Mouse (Mus musculus): ENCODE data around the gene Aar2. TPM values are rescaled to one million over a fixed set of nuclear protein-coding genes. Genes with fewer than 3 reads are reported as not detected.

The Aar2 gene
- total and polyA plus RNA-seq, 3 experiments: 18.4 to 26.1 (median 23.8) TPM

DNA sequence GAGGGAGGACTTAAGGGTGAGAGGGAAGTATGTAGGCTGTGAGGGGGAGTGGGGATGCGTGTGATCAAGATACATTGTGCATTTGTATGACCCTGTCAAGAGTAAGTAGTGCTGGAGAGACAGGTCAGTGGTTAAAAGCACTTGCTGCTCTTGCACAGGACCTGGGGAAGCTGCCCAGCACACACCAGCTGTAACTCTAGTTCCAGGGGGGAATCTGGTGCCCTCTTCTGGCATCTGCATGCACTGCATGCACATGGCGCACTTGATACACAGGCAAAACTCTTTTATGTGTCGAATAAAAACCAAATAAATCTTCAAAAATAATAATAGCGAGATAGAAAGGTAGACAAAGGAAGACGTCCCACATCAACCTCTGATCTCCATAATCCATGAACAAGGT lies 49.5 kb upstream of the Aar2 start:
- TF ChIP-seq JUN (IDR thresholded peaks at IDR 0.05; ENCODE audit: insufficient read depth, low read depth, low read length) (no peak), E2F4 (IDR thresholded peaks at IDR 0.05; ENCODE audit: insufficient replicate concordance, low read depth, low read length) (no peak), JUND (conservative IDR thresholded peaks at IDR 0.05; ENCODE audit: low read depth, low read length) (no peak), UBTF (IDR thresholded peaks at IDR 0.05; ENCODE audit: low read depth, low read length) (no peak), POLR2AphosphoS2 (IDR thresholded peaks at IDR 0.05; ENCODE audit: low read depth, low read length) (no peak), TCF12 (IDR thresholded peaks at IDR 0.05; ENCODE audit: low read depth, low read length) (no peak), ETS1 (conservative IDR thresholded peaks at IDR 0.05; ENCODE audit: low read depth, low read length) (no peak), ELF1 (IDR thresholded peaks at IDR 0.05; ENCODE audit: low read depth, low read length) (no peak), EP300 (IDR thresholded peaks at IDR 0.05; ENCODE audit: low read length) (no peak), POLR2A (IDR thresholded peaks at IDR 0.05; ENCODE audit: low read depth, low read length) (no peak), CTCF (conservative IDR thresholded peaks at IDR 0.05 in 1 of 2, IDR thresholded peaks at IDR 0.05 in 1 of 2; ENCODE audit: low read depth in 2 of 2, low read length in 2 of 2) (peak; percentile 71 to 73), MXI1 (IDR thresholded peaks at IDR 0.05; ENCODE audit: low read depth, low read length) (no peak), MAFK (IDR thresholded peaks at IDR 0.05; ENCODE audit: insufficient replicate concordance, low read length) (no peak), RAD21 (IDR thresholded peaks at IDR 0.05; ENCODE audit: low read depth, low read length) (peak; percentile 65), USF2 (conservative IDR thresholded peaks at IDR 0.05; ENCODE audit: low read depth, low read length) (no peak), SIN3A (IDR thresholded peaks at IDR 0.05; ENCODE audit: low read length) (no peak), MAX (IDR thresholded peaks at IDR 0.05; ENCODE audit: low read length) (peak; percentile 50; the same call in 1 of the 2 replicates), CHD1 (IDR thresholded peaks at IDR 0.05; ENCODE audit: low read depth, low read length) (no peak), MAZ (IDR thresholded peaks at IDR 0.05; ENCODE audit: low read depth, low read length) (no peak), KAT2A (IDR thresholded peaks at IDR 0.05; ENCODE audit: insufficient replicate concordance, low read length) (no peak), SMC3 (IDR thresholded peaks at IDR 0.05; ENCODE audit: low read depth, low read length) (peak; percentile 67), ZKSCAN1 (IDR thresholded peaks at IDR 0.05; ENCODE audit: borderline replicate concordance, low read depth, low read length) (no peak), GABPA (IDR thresholded peaks at IDR 0.05; ENCODE audit: insufficient replicate concordance, low read depth, low read length) (no peak), BHLHE40 (IDR thresholded peaks at IDR 0.05; ENCODE audit: low read depth, low read length) (no peak), RCOR1 (conservative IDR thresholded peaks at IDR 0.05; ENCODE audit: low read depth, low read length) (no peak), ZMIZ1 (IDR thresholded peaks at IDR 0.05; ENCODE audit: low read depth, low read length) (no peak), TBP (conservative IDR thresholded peaks at IDR 0.05; ENCODE audit: low read depth, low read length) (no peak), MEF2A (IDR thresholded peaks at IDR 0.05; ENCODE audit: borderline replicate concordance, low read depth, low read length) (no peak), NELFE (IDR thresholded peaks at IDR 0.05; ENCODE audit: low read depth, low read length) (no peak), PAX5 (IDR thresholded peaks at IDR 0.05; ENCODE audit: low read length) (no peak), USF1 (IDR thresholded peaks at IDR 0.05; ENCODE audit: low read depth, low read length) (no peak), NRF1 (IDR thresholded peaks at IDR 0.05; ENCODE audit: low read depth, low read length) (no peak), MYC (IDR thresholded peaks at IDR 0.05; ENCODE audit: low read depth, low read length) (peak; percentile 55; the same call in 1 of the 2 replicates), ZNF384 (IDR thresholded peaks at IDR 0.05; ENCODE audit: low read depth, low read length) (no peak), IRF4 (IDR thresholded peaks at IDR 0.05; ENCODE audit: low read depth, low read length) (no peak), HCFC1 (IDR thresholded peaks at IDR 0.05; ENCODE audit: low read depth, low read length) (no peak)
- no peak overlapping the region for H3K27ac ChIP-seq (ENCODE audit: insufficient read depth, low read depth)
- peaks cover 90% of the 10 kb centered on the region for H3K27me3 ChIP-seq (replicated peaks)
- H3K9ac ChIP-seq (ENCODE audit: insufficient read depth, low read depth): no peak overlapping the region
- H3K4me2 ChIP-seq (ENCODE audit: insufficient read depth, low read depth, poor library complexity, severe bottlenecking): no peak overlapping the region
- no peaks in the 10 kb centered on the region for H3K9me3 ChIP-seq (replicated peaks; ENCODE audit: low read length)
- dilution Hi-C loops (cut with MboI; ENCODE audit: extremely low pct_ligation_motif_present, extremely low pct_unique_long_range_greater_than_20kb, low sequenced_read_pairs) (no loop called here), in situ Hi-C loops (cut with MboI; ENCODE audit: low pct_ligation_motif_present, low pct_unique_long_range_greater_than_20kb, low sequenced_read_pairs) (no loop called here)
- H3K4me3 ChIP-seq (replicated peaks in 1 of 3; ENCODE audit: low read depth in 2 of 3, low read length in 2 of 3, poor library complexity in 1 of 3): no peak overlapping the region
- no peaks in the 10 kb centered on the region for H3K4me1 ChIP-seq (ENCODE audit: control insufficient read depth in 1 of 2, insufficient read depth in 2 of 2)
- DNase-seq (ENCODE audit: extremely low read depth): peak; percentile 37
- no peaks in the 10 kb centered on the region for H3K36me3 ChIP-seq (replicated peaks in 1 of 2; ENCODE audit: control insufficient read depth in 1 of 2, insufficient read depth in 1 of 2, low read length in 1 of 2)
- no peaks in the 10 kb centered on the region for H3K79me2 ChIP-seq (replicated peaks; ENCODE audit: control insufficient read depth, extremely low read depth, insufficient read depth, poor library complexity, severe bottlenecking)
